Mouse (Mus musculus) megakaryocyte, embryonic 14.5 days (primary cell): Measurements from ENCODE around the gene Dpp8. TPM values are rescaled to one million over a fixed set of nuclear protein-coding genes. Genes with fewer than 3 reads are reported as not detected.
A peak's percentile ranks its signal among the peaks of the same experiment; 100 is the strongest.

ENCODE experiments used
- H3K27me3 ChIP-seq: replicated peaks from 2 replicates; pipeline ENCODE3; 2012; ENCODE audit warnings: inconsistent platforms
- H3K36me3 ChIP-seq: replicated peaks from 2 replicates; pipeline ENCODE3; 2012; ENCODE audit warnings: low read length, inconsistent platforms, mixed read lengths
- H3K4me1 ChIP-seq: 2 replicates; pipeline ENCODE4 v1.6.1; 2012; ENCODE audit warnings: inconsistent platforms
- H3K4me3 ChIP-seq: replicated peaks from 2 replicates; pipeline ENCODE3; 2012; ENCODE audit warnings: moderate library complexity, mild to moderate bottlenecking, inconsistent platforms
- H3K9me3 ChIP-seq: 2 replicates; pipeline ENCODE4 v1.6.1; 2012; ENCODE audit warnings: inconsistent platforms
- FLI1 ChIP-seq: IDR thresholded peaks from 2 replicates; pipeline ENCODE4 v1.6.1; 2012; ENCODE audit warnings: low read length, inconsistent platforms, mixed read lengths
- GATA1 ChIP-seq: IDR thresholded peaks from 3 replicates; pipeline ENCODE4 v1.6.1; 2012; ENCODE audit warnings: mixed read lengths, low read length, inconsistent platforms, borderline replicate concordance
- polyA plus RNA-seq: library from polyadenylated mRNA; stranded (reverse); fragments of >175 nt; gene quantifications from 2 replicates; pipeline ENCODE4 v1.2.3, GENCODE M21; 2012; ENCODE audit warnings: low replicate concordance; ENCODE audit not compliant: insufficient read depth

Gene Dpp8
- polyA plus RNA-seq, 1 experiment = 2.4 TPM

- H3K36me3 ChIP-seq = peaks cover 65% of the 10 kb centered on the region
- H3K27me3 ChIP-seq = no peaks in the 10 kb centered on the region
- no peak overlapping the region for H3K4me3 ChIP-seq
- H3K9me3 ChIP-seq = no peaks in the 10 kb centered on the region
- TF ChIP-seq FLI1 (no peak), GATA1 (no peak)
- peaks cover 19% of the 10 kb centered on the region for H3K4me1 ChIP-seq
Measured at GRCm38 (mm10) chr9:65083075-65083765, 51.0 kb downstream of the Dpp8 start.

- peaks cover 1% of the 10 kb centered on the region for H3K27me3 ChIP-seq
- H3K36me3 ChIP-seq = peaks cover 55% of the 10 kb centered on the region
- no peak overlapping the region for H3K4me3 ChIP-seq
- H3K9me3 ChIP-seq = no peaks in the 10 kb centered on the region
- peaks cover 19% of the 10 kb centered on the region for H3K4me1 ChIP-seq
- TF ChIP-seq FLI1 (no peak), GATA1 (no peak)
Measured at GRCm38 (mm10) chr9:65084198-65084807, 52.1 kb downstream of the Dpp8 start.

- H3K36me3 ChIP-seq = peaks cover 46% of the 10 kb centered on the region
Measured at GRCm38 (mm10) chr9:65085270-65085669, 53.1 kb downstream of the Dpp8 start.

GRCm38 (mm10) chr9:65086801-65087200 lies 54.6 kb downstream of the Dpp8 start:
- Histone ChIP-seq H3K4me3 (no peak overlapping the region), H3K4me1 (peaks cover 19% of the 10 kb centered on the region), H3K36me3 (peaks cover 30% of the 10 kb centered on the region), H3K27me3 (peaks cover 13% of the 10 kb centered on the region), H3K9me3 (no peaks in the 10 kb centered on the region)
- TF ChIP-seq GATA1 = no peak
- no peak for TF ChIP-seq FLI1

More at GRCm38 (mm10) chr9:65085270-65085669, 53.1 kb downstream of the Dpp8 start:
- no peak overlapping the region for H3K4me3 ChIP-seq
- peaks cover 19% of the 10 kb centered on the region for H3K4me1 ChIP-seq
- H3K9me3 ChIP-seq = no peaks in the 10 kb centered on the region
- no peak for TF ChIP-seq GATA1
- no peak for TF ChIP-seq FLI1
- peaks cover 8% of the 10 kb centered on the region for H3K27me3 ChIP-seq

- peaks cover 19% of the 10 kb centered on the region for H3K4me1 ChIP-seq
- H3K9me3 ChIP-seq = no peaks in the 10 kb centered on the region
- H3K27me3 ChIP-seq = peaks cover 13% of the 10 kb centered on the region
- peaks cover 23% of the 10 kb centered on the region for H3K36me3 ChIP-seq
- no peak for TF ChIP-seq FLI1
- no peak for TF ChIP-seq GATA1
- H3K4me3 ChIP-seq = peak overlapping the region; percentile 50
Measured at GRCm38 (mm10) chr9:65087490-65087889, 55.3 kb downstream of the Dpp8 start.

- no peaks in the 10 kb centered on the region for H3K4me1 ChIP-seq
- no peak for TF ChIP-seq FLI1
- TF ChIP-seq GATA1 = no peak
- no peaks in the 10 kb centered on the region for H3K36me3 ChIP-seq
- peaks cover 38% of the 10 kb centered on the region for H3K27me3 ChIP-seq
- peaks cover 8% of the 10 kb centered on the region for H3K9me3 ChIP-seq
- no peak overlapping the region for H3K4me3 ChIP-seq
Measured at GRCm38 (mm10) chr9:65094237-65094636, 62.0 kb downstream of the Dpp8 start.

- peaks cover 17% of the 10 kb centered on the region for H3K4me1 ChIP-seq
- peaks cover 75% of the 10 kb centered on the region for H3K27me3 ChIP-seq
- H3K36me3 ChIP-seq = no peaks in the 10 kb centered on the region
- peaks cover 22% of the 10 kb centered on the region for H3K9me3 ChIP-seq
- no peak for TF ChIP-seq GATA1
- TF ChIP-seq FLI1 = no peak
- peak within 1 kb of the TSS; percentile 90 for H3K4me3 ChIP-seq
Measured at GRCm38 (mm10) chr9:65100991-65101685, 68.9 kb downstream of the Dpp8 start, which contains the start of gene Igdcc4. Gene Igdcc4 (plus strand): TSS chr9:65101486.

- TF ChIP-seq GATA1 = no peak
- TF ChIP-seq FLI1 = no peak
- H3K27me3 ChIP-seq = peaks cover 80% of the 10 kb centered on the region
- no peaks in the 10 kb centered on the region for H3K36me3 ChIP-seq
- peaks cover 17% of the 10 kb centered on the region for H3K4me1 ChIP-seq
- H3K4me3 ChIP-seq = peak overlapping the region; percentile 90
- H3K9me3 ChIP-seq = peaks cover 22% of the 10 kb centered on the region
Measured at GRCm38 (mm10) chr9:65101686-65102376, 69.6 kb downstream of the Dpp8 start.

- Histone ChIP-seq H3K9me3 (peaks cover 22% of the 10 kb centered on the region), H3K4me1 (peaks cover 17% of the 10 kb centered on the region), H3K36me3 (no peaks in the 10 kb centered on the region), H3K4me3 (peak overlapping the region; percentile 90), H3K27me3 (peaks cover 79% of the 10 kb centered on the region)
- TF ChIP-seq FLI1 (no peak), GATA1 (no peak)
Measured at GRCm38 (mm10) chr9:65102377-65103172, 70.4 kb downstream of the Dpp8 start.
